Mouse (Mus musculus): ENCODE results near the gene Nrg4.
"Not testable (repeated sequence)": the region's sequence is repeated elsewhere in the genome, so short reads cannot be mapped to it uniquely, and the experiment has no call there.

The Nrg4 gene

DNA sequence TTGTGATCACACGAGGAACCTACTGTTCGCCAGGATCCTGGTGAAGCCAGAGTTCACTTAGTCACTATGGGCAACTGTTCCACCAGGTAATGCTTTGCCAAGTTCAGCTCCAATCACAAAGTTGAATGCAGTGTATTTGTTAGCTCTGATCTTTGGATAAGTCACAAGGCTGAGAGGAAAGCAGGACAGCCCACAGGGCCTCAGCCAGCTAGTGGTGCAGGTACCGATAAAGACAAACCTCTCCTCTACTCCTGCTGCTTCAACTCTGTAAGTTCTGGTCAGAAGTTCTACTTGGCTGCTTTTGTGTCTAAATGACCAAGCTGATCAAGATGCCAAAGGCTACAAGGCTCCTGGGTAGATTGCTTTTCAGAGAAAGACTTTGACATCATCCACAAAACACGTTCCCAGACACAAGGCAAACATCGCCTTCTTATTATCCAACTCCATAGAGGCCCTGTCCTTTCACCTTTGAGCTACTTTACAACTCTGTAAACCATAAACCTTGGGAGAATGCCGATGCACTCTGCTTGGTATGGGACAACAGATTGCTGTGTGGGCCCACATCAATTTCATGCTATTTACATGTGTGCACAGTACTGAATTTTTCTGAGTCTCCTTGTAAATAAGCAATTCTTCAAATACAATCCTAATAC, 75.9 kb downstream of the Nrg4 start:
- no peak for DNase-seq (ENCODE audit: low spot score)

DNA sequence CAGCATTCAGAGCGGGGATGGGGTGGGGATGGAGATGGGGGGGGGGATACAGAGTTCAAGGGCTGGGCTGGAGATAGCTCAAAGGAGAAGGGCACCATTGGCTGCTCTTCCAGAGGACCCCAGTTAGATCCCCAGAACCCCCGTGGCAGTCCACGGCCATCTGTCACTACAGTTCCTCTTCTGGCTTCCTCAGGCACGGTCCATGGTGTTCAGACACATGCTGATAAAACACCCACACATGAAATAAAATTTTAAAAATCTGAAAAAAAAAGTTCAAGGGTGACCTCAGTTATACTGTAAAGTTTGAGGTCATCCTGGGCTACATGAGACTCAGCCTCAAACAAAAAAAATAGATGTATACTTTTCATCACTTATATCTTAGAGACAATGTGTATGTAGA, 78.2 kb downstream of the Nrg4 start:
- no peak for DNase-seq (ENCODE audit: low spot score)

DNA sequence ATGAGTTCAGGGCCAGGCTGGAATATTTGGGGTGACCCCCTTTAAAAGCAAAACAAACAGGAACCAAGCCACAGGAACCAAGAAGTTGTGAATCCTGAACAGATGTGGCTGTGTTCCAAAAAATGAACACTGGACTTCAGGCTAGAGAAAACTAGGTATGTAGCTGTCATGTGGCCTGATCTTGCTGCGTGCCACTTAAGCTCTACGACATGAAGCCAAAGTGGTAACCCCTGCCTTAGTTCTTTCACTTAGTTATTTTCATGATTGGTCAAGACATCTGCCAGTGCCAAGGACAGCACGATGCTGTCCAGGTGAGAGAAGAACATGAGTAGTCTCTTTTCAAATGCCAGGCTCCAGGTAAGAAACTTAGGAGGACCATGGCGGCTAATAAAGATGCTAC, 79.7 kb downstream of the Nrg4 start:
- no peak for DNase-seq (ENCODE audit: low spot score)

DNA sequence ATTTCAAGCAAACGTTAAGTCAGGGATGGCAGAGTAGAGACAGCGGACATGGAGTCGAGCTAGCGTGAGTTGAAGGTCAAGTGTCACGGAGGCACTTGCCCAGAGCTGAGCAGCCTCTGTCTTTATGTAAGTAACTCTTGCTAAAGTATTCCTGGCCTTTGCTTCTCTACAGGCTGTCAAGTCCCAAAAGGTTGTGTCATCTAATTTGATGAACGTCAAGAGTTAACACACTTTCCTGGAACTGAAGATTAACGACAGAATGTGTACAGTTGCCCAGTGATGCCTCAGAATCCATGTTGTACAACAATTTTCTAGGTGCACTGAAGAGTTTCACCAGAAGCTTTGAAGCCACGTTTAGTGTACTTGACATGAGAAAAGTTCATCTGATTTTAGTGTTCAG, 80.2 kb downstream of the Nrg4 start:
- no peak for DNase-seq (ENCODE audit: low spot score)

DNA sequence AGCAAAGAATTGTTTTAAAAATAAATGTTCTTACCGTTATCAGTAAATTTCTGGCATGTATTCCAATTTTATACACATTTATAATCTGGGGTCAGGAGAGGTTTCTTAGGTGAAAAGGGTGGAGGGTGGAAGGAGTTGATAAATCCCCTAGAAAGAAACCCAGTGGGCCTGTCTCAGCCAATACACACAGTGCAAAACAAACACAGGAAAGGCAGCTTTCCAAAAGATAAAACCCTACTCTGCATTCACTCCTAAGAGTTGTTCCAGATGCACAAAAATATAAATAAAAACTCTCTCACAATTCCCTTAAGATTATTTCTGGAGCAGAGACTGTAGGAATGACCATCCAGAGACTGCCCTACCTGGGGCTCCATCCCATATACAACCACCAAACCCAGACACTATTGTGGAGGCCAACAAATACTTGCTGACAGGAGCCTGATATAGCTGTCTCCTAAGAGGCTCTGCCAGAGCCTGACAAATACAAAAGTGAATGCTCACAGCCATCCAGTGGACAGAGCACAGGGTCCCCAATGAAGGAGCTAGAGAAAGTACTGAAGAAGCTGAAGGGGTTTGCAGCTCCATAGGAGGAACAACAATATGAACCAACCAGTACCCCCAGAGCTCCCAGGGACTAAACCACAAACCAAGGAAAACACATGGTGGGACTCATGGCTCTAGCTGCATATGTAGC, 81.4 kb downstream of the Nrg4 start:
- not testable (repeated sequence) for DNase-seq (ENCODE audit: low spot score)

DNA sequence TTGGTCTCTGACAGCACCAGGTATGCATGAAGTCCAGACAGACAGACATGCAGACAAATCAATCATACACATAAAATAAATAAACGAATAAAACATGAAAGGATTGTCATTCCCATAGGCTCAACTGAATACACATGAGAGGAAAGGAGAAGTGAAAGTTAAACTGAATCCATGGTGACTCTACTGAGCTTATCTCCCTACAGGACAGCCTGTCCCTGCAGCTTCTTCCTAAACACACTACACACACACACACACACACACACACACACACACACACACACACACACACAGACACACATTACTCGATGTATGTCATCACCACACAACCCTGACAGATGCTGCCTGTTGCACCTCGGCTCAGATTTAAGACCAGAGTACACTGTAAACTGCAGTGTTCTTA, 82.6 kb downstream of the Nrg4 start:
- no peak for DNase-seq (ENCODE audit: low spot score)

DNA sequence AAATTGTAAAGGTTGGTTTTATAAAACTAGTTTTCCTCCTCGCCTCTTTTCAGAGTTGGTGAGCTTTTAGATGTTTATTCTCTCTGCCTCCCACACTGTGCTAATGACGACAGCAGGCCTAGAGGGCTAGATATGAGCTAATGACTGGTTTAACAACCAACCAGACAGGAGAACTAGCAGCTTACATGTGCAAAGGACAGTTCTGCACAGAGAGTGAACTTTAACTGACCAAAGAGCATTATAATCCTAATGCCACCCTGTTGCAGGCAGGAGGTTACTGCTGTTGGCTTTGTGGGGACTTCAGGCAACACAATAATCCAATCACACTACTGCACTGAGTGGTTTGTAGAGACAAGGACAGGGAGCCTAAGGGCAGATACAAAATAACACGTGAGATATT, 83.4 kb downstream of the Nrg4 start:
- DNase-seq (ENCODE audit: low spot score): no peak

DNA sequence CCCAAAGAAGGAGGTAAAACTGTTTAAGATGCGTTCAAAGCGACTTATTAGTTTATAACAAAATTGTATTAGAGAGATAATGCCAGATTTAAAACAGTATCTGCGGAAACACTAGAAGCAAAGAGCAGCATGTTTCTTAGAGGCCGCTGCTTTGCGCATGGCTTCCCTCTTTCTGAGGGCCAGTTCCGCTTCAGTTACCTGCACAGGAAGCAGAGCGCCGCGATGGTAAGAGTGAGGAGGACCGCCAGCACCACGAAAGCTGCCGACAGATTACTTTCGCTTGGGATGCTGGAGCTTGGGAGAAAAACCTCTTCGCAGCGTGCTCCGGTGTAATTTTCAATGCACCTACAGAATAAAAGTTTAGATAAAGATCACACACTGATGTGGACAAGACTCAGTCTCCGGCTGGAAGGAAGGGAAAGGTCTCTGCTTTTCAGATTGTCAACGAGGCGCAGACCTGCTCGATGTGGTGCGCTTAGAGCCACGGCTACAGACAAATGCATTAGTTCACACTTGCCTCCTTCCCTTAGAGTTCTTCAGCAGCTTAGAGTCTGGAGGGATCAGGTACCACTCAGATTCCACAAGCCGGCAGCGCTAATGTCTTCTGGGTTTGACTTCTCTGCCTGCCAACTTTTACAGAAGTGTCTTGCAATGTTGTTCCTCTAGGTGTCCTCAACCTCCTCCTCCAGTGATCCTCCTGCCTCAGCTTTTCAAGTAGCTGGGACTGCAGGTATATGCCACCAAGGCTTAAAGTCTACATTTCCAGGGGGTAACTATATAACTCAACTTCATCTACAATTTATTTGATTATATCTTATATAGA, 84.6 kb downstream of the Nrg4 start:
- no peak for DNase-seq (ENCODE audit: low spot score)

DNA sequence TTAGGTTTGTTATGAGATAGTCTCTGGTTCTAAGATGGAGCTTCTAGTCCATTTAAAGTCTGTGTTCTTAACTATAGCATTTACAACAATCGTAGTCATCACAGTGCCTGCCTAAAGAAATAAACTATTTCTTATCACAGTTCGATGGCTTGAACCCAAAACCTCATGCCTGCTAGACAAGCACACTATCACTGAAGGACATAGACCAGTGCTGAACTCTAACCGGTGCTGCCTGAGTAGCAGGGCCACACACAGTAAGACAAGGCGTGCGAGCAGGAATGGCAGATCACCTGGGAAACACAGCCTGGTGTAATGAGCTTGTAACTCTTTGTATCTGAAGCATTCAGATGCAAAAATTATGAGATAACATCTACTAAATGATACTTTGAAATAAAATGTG, 85.8 kb downstream of the Nrg4 start:
- no peak for DNase-seq (ENCODE audit: low spot score)

DNA sequence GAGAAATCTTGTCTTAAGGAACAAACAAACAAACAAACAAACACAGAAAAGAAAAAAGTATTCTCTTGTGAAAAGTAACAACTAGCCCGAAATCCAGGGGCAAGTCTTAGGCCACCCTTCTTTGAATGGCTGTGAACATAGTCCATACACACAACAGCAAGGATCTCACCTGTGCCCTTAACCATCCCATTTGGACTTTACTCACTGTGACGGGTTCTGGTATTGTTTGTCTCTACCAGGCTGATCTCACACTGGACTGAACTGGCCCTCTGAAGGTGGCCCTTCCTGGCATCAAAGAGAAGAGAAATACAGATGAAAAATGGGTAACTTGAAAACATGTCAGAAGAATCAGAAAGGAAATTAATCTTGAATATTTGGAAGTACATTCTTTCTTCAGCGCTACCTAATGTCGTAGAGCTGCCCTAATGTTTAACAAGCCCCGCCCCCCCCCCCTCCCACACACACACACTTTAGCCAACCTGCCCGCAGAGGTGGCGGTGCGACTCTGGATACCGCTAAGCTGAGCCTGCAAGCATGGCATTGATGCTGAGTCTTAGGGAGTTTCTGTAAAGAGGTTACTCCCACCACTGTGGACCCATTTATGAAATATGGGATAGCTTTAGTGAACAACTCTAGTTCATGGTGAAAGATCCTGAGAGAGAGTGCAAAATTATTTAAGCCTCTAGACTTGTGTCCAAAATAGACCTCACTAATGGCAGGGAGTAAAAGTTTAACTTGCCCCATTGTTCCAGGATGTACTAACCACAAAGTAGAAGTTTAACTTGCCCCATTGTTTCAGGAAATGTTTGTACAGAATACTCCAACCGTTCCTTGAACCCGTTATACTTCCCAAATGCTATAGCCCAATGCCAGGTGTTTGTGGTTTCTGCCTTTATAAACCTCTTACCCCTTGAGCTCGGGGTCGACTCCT, 90.1 kb downstream of the Nrg4 start:
- no peak for DNase-seq (ENCODE audit: low spot score)

DNA sequence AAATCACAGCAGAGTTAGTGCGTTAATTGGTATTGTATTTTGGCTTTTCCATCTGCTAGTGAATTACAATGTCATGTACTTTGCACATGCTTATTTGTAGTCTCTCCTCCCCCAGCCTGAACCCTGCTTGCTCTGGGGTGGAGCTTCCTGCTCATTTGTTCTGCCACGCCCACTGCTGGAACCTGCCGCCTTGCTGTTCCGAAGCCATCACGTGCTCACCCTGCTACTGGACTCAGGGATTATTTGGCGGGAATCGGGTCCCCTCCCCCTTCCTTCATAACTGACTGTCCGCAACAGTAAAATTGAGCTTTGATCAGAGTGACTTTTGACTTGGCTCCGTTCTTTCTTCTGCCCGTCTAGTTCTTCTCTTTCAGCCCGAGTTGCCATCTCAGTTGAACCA, 93.6 kb downstream of the Nrg4 start:
- DNase-seq (ENCODE audit: low spot score): not testable (repeated sequence)

DNA sequence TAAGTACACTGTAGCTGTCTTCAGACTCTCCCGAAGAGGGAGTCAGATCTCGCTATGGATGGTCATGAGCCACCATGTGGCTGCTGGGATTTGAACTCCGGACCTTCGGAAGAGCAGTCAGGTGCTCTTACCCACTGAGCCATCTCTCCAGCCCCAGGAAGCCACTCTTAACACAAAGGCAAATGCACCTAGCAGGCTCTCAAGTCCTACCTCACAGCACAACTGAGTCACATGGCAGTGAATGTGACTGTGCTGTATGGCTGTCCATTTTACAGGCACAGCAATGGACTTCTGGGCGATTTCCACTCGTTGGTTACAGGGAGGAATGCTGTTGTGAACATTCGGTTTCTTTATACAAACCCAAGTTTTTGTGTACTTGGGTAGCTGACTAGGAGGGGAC, 94.1 kb downstream of the Nrg4 start:
- no peak for DNase-seq (ENCODE audit: low spot score)

DNA sequence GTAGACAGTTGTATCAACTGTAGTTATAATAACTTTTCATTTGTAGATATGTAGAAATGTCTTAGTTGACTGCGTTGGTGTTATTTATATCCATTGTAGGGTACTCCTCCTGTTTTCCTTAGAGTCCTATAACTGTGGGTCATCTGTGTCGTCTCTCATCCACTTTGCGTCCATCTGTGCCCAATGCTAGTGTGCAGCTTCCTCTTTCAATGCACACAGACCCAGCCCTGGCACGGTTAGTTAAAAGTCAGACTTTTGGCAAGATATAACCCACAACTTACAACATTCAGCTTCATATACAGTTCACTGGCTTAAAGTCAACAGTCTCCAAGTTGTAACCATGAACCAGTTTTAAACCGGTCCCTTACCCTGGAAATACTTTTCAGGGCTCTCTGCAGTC, 94.5 kb downstream of the Nrg4 start:
- no peak for DNase-seq (ENCODE audit: low spot score)

DNA sequence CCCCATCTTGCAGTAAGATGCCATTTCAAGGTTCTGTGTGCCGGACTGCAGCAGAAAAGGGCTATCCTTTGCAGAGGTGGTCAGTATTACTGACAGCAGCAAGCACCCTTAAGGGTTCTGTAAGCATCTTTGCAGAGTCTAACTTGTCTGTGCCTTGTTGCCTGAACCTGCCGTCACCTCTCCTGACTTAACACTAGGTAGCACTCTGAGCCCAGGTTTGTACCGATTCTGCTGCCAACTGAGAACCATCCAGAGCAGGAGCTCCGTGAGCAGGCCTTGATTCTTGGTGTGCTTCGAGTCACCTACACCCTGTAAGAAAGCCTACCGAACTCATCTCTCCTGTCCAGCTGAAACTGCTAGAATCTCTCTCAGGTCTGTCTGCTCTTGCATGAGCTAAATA, 95.1 kb downstream of the Nrg4 start:
- DNase-seq (ENCODE audit: low spot score): no peak

DNA sequence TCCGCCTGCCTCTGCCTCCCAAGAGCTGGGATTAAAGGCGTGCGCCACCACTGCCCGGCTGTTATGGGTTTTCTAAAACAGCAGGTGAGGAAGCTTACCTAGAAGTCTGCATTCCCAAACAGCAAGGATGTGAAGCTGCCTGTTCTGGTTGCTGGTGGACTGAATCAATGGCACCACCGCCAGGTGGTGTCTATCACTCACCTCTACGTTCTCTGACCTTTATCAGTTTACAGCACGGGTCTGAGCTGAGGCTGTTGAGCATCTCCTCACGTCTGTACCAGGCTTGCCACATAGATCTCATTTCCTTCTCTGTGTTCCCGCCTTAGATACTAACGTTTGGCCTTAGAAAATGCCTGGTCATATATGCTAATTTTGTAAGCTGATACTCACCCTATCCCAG, 97.6 kb downstream of the Nrg4 start:
- no peak for DNase-seq (ENCODE audit: low spot score)

DNA sequence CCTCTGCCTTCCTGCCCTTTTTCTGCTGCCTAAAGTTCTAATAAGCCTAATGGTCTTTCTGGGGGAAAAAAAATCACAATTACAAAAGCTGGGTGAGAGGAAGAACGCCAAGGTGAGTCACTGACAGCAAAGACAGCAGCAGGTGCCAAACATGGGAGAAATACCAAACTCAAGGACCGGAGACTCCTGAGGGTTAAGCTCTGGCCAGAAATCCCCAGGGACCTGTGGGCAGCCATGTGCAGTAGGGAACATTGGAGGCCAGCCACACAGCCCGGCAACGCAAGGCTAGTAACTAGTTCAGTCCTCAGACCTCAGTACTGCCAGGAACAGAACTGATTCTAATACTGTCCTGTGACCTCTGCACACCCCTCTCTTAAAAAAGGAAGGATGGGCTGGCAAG, 98.5 kb downstream of the Nrg4 start:
- no peak for DNase-seq (ENCODE audit: low spot score)

DNA sequence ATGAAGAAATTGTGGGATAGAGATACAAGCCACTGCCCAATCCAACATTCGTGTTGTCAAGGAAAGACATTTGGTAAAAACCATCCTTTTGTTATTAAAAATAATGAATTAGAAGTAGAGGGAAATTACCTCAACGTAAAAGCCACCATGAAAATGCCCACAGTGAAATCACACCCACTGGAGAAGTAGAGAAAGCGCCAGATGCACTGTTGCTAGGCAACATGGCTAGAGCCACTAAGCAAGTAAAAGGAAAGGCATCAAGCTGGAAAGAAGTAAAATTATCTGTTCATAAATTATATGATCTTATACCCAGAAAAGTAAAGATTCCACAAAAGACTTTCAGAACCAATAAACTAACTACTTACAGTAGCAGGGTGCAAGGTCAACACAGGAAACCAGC, 100.4 kb downstream of the Nrg4 start:
- DNase-seq (ENCODE audit: low spot score): peak; percentile 37

DNA sequence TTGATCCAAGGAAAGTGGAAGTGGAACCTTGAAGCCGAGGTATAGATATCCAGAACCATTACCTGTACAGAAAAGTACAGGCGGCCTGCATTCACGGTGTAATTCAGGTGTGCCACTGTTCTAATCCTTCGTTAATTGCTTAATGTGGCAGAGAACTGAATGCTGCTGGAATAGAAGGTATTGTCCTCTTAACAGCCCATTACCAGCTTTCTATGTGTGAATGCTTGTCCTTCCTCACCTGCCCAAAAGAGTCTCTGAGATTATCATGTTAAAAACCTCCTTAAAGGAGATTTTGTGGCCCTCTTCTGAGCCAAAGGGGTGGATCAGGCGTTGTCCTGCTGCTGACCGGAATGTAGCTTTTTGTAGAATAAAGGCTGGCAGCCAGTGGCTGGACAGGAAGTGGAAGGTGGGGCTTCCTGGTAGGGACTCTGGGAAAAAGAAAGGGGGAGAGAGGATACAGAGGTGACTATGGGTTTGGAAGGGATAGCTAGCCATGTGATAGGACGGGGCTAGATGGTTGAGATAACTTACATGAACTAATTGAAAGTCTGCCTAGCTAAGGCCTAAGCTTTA, 101.4 kb downstream of the Nrg4 start:
- DNase-seq (ENCODE audit: low spot score): no peak

DNA sequence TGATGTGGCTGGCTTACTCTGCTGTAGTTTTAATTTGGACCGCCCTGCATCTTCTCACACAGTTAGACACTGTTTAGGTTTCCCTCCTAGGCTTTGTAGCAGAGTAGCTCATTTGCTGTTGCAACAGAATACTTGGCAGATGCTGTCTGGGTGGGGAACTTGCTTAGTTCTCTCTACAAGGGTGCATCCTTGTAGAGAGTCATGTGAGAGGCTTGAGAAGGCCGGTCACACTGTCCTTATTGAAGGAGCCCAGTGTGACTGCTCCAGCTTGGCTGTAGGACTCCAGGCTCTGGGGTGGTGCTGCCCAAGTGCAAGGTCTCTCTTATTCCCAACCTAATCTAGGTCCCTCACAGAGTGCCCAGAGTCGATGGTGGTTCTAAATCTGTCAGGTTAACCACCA, 109.3 kb downstream of the Nrg4 start:
- no peak for DNase-seq (ENCODE audit: low spot score)

DNA sequence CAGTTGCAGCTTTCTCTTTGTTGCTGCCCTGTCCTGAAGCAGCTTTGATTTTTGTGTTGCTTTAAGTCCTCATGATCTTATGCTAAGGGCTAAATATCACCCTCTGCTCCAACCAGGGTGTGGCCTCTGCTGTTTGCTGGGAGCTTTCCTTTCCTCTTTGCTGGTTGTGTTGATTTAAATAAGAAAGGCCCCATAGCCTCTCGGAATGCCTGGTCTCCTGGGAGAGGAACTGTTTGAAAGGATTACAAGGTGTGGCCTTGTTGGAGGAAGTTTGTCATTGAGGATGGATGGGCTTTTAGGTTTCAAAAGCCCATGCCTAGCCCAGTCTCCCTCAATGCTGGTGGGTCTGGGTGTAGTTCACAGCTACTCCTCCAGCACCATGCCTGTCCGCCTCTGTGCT, 110.6 kb downstream of the Nrg4 start:
- no peak for DNase-seq (ENCODE audit: low spot score)

DNA sequence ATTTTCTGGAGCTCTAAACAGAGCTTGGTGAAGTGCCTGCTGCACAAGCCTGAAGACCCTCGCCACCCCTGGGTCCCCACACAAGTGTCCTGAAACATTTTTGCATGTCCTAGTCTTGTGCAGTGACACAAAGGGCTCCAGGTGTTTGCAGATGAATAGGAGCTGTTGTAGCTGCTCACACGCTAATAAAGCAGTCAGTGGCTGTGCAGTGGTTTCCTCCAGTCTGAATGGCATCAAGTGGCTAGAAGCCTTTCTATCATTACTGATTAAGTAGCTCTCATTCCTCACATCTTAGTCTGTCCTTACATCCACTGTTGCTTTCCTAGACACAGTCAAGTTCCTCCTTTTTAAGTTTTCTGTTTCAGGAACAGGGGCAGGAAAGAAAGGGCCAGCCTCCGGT, 111.0 kb downstream of the Nrg4 start:
- DNase-seq (ENCODE audit: low spot score): no peak

DNA sequence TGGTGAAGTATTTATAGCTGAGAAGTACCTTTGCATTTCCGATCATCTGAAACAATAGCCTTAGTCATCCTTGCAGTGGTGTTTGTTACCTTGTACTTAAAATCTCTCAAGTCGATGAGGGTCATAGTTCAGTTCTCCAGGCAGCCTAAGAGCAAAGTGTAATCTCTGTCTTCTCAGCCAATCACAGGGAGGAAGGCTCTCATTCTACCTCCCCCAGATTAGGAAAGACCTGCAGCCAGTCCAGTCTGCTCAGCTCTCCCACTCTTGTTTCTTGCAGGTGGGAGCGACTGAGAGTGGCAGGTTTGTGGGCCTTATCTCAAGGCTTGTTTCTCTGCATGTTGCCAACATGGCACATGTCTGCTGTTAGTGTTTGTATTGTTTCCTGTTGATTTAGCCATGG, 111.6 kb downstream of the Nrg4 start:
- no peak for DNase-seq (ENCODE audit: low spot score)

Measured in layer of hippocampus, adult 11-12 months (tissue).